Mouse (Mus musculus) ovary, postnatal 36 days (tissue): ENCODE data around the gene Rora.

Source experiments
- DNase-seq: peaks from one replicate; pipeline ENCODE4 v3.0.0; 2022; ENCODE audit warnings: low spot score, mixed read lengths

Rora gene

DNA sequence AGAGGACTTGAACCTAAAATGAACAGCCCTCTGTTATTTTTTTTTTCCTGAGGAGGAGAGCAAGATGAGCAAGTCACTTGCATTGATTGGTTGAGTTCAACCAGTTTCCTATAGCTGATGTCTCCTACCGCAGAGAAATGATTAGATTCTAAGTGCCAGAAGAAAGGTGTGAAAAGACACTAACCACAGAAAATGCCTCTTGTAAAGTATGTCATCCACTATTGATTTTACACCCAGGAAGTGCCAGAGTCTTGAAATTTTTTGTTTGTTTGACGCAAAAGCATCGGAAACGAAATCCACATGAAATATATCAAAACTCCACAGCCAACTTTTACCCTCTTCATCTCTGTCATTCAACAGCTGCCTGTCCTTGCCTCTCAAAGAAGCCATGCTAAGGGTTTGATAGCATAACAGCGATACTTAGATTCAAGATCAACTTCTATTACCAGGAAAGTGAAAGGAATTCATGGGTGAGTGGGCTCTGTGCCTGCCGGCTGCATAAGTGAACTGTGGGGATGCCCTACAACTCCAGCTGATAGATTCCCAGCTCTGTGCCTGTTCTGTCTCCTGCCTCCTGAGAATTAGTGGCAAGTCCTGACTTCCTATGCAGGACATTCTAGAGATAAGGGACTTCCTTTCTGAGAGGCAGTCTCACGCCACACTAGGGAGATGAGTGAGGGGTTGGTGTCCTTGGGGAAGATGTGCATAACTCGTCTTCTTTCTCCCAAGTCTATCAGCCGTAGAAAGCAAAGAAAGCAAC is 661.0 kb downstream of the Rora start:
- DNase-seq, result no peak

- DNase-seq, result no peak
Observed at GRCm38 (mm10) chr9:69317527-69318115, 664.0 kb downstream of the Rora start.

DNA sequence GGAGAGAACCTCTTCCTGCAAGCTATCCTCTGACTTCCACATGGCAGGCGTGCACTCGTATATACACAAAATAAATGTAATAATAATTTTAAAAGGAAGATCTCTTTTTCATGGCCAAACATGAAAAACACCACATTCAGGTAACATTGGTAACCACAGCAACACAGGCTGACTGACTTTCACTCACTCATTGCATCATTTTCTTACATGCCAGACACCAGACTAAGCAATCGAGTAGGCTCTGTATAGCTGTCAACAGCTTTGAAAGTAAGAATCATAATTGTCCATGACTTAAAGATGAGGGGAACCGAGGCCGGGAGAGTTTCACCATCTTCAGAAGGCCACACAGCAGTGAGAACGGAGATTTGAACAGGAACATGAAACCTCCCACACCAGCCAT is 665.8 kb downstream of the Rora start:
- DNase-seq, result no peak

DNA sequence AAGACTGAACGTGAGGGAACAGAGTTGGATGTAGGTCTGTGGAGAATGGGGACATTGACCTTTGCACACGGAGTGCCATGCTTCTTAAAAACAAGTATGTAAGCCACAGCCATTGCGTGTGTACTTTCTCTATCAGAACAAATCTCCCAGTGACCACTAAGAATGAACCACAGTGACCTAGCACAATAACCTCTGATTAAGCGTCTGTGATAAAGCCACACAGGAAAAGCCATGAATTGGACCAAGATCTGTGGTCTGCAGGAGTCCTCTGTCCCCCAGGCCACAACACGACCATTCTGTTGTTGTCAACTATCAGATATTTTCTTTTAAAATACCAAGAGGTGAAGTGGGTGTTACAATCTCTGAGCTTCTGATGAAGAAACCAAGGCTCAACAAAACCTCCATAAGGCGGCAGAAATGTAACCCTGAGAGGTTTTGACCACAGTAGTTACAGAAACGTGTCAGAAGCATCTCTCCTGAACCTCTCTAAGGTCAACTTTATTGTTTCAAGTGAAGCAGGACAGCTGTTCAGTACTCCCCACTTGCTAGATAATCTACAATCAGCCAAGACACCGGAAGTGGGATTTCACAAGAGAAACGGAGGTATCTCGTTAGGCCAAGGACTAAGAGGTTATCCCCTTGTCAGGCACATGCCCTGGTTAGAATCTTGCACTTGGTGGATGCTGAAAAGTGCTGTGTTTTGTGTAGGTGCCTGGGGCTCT is 666.5 kb downstream of the Rora start:
- DNase-seq, result no peak

DNA sequence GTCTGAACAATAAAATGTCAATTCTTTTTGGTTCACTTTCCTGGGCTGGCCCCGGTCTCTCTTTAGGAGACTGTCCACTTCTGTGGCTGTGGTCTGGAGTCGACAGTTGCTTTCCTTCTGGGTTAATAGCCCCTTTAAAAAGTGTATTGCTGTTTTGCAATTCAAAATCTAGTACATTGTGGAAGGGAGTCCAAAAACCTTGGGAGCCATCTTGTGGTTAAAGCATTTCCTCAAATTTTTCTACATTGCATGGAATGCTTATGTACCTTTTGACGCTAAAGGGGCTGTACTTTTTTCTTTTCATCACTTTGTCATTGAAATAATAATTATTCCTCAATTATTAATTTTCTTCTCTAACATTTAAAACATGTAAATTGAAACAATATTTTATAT is 667.0 kb downstream of the Rora start:
- DNase-seq, result no peak

- DNase-seq, result no peak
Observed at GRCm38 (mm10) chr9:69321956-69322355, 668.4 kb downstream of the Rora start.

DNA sequence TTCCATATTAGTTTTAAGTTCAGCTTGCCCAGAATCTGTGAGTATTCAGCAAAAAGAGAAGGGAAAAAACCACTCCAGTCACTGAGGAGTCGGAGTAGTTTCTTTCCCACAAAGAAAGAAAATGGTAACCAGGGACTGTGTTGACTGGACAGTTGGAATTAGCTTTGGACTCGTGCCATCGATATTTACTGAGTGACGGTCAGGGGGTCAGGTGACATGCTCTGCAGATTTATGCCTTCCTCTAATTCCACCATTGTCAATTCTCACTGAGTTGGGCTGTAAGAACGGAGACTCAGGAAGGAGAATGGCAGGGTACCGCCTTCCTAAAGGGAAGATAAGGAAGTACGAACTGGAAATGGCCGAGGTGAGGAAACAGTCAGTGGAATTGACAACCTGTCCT is 670.2 kb downstream of the Rora start:
- DNase-seq, result no peak

DNA sequence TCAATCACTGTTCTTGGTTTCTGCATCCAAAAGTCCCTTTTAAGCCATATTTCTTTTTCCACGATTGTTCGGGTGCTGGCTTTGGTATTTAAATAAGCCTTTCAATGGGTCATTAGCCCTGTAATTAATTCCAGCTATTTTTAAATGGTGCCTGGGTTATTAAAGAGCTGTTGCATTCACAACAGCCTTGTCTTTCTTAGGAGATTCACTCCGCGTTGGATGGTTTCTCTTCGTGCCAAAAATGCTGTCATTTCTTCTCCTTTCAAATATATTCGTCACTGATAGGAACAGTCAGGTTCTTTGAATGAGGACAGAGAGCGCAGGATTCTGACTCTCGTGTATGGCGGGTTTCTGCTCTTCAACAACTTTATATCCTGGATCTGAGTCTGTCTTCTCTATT is 673.5 kb downstream of the Rora start:
- no peak for DNase-seq

GRCm38 (mm10) chr9:69327591-69327990 is 674.0 kb downstream of the Rora start:
- no peak for DNase-seq

- no peak for DNase-seq
Observed at GRCm38 (mm10) chr9:69331790-69332189, 678.2 kb downstream of the Rora start.

DNA sequence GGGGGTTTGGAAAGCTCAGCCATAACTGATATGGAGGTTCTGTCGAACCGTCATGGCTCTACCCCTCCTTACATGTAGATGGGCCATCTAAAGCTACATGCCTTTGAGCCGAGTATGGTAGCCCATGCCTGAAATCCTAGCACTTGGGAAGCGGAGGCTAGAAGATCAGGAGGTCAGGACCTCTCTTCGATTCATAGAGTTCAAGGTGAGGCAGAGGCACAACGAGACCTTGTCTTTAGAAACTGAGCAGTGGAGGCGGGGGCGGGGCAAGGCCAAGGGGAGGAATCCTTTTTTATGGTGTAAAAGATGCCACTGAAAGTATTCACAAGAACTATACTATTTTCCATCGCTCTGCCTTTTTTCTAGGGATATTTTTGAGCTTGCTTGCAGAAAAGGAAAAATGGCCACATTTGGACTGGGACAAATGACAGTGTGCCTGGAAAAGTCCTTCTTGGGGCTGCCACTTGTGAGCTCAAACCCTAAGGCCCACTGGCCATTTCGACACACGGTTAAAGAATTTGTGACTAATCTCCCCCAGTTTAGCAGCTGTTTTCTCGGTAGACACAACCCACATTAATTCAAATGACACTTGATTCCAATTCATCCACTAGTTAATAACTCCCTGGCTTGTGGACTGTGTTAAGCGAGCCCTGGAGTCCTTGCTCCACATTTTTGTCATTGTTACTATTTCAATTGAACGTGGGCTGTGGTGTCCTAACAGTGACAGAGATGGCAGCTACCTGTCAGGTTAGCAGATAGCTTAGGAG is 679.4 kb downstream of the Rora start:
- no peak for DNase-seq

DNA sequence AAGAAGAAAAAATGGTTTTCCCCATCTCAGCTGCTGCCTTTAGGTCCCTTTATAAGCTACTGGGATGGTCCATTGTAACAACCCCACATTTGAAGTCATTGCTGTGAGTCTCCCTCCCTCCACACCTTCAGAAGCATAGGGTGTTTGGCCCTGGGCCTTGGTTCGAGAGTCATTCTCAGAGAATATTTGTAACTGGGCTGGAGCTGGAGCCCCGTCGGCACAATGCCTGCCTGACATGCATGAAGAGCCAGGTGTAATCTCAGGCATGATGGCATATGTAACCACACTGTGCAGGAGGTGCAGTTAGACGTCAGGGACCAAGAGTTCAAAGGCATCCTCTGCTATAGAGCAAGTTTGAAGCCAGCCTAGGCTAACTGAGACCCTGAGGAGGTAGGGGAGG is 680.1 kb downstream of the Rora start:
- DNase-seq, result no peak

- no peak for DNase-seq
Observed at GRCm38 (mm10) chr9:69334106-69334505, 680.5 kb downstream of the Rora start.

DNA sequence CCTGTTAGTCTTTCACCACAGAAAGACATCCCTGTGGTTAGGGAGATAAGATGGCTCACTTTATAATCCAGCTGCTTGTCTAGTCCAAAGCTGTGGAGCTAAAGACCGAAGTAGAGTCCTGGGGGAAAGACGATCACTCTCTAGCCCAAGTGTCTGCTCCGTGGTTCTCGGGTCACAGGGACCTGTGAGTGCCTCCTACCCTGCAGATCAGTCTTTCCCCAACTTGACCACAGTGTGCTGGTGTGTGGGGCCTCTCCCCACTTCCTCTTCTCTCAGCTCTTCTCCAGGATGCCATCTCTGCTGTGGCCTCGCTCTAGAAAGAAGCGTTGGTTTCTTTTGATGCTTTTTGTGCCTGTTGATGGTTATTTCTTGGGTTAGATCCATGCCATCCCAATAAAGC is 682.5 kb downstream of the Rora start:
- DNase-seq, result no peak

GRCm38 (mm10) chr9:69339199-69339598 is 685.6 kb downstream of the Rora start:
- no peak for DNase-seq

DNA sequence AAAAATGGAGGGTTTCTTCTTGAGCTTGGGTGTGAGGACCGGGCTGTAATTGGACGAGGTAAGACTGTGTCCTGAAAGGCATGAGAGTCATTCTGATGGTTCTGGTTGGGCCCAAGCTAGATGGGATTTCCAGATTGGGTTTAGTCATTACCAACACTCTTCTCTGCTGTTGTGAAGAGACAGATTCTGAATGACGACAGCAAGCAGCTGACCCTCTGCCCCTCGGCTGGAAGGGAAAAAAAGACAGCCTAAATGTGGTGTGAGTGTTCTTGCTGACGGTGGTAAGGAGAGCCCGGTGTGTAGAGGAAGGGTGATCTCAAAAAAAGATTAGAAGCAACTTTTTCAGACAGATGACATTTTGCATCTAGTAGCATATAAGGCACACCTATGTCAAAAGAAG is 686.2 kb downstream of the Rora start:
- DNase-seq, result no peak

DNA sequence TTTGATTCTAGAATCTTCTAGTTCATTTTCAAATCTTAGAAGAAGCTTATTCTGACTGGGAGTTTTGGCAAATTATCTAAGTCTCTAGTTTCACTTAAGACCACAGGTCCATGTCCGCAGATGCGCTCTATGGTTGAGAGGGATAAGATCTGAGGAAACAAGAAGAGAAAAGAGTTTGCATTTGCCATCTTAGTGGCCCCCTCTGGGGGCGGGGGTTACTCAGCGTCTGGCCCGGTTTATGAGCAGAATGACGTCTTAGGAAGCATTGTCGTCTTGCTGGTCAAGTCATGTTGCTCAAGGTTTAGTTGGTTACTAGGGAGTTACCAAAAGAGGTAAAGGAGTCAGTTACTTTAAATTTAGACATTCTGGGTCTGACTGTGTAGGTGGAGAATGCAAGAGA is 686.8 kb downstream of the Rora start:
- DNase-seq, result no peak

DNA sequence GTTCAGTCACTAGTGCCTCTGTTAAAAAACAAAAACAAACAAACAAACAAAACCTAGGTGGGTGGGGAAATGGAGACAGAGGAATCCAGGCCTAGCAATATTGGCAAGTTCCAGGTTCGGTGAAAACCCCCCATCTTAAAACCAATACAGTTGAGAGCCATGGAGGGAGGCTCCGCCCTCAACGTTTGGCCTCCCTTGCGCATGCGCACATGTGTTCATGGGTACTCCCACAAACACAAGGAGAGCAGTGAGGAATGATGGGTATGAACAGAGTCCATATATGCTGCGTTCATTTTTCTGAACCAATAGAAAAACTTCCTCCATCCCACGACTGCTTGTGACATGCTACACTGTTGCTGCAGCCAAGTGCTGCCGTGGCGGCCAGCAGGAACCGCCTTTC is 690.3 kb downstream of the Rora start:
- no peak for DNase-seq

GRCm38 (mm10) chr9:69345550-69345949 is 692.0 kb downstream of the Rora start:
- DNase-seq, result no peak

DNA sequence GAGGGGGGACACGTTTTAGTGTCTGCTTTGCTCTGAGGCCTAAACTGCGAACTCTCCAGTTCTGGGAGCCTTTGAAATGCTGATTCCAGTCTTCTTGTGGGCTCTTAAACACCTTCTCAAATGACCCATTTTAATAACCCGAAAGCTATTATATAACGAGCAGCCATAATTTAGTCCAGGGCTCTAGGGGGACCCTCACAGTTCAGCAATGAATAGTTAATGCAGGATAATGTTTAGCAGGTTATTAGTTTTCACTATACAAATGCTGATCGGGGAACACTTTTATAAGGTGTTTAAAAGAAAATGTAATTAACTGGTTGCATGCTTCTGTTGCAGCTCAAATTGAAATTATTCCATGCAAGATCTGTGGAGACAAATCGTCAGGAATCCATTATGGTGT is 694.2 kb downstream of the Rora start:
- DNase-seq, result no peak

DNA sequence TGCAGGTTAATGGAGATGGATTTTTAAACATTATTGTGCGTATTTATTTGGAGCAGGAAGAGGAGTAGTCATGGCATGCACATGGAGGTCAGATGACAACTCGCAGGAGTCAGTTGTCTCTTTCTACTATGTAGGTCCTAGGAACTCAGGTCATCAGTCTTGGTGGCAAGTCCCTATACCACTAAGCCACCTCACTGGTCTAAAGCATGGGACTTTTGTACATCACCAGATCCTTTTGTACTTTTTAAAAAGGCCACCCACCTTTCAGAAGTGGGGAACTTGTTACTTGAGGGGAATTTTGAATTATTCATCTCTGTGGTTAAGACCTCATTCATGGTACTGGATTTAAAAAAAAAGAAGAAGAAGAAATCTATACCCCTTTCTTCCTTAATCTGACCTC is 696.0 kb downstream of the Rora start:
- DNase-seq, result no peak

DNA sequence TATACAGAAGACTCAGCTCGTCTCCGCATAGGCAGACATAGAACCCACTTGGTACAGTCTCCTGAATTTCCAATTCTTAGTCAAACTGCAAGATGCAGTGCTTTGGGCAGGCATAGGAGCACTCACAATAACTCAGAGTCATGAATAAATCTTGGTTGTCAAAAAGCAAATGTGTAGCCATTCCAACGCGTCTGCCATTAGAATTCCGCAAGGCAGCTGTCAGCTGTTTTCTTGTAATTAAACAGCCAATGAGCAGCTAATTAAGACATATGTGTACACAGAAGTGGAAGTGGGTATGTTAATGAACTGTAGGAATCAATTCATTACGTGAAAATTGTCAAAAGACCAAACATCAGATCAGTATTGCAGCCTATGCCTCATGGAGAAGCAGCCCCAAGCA is 700.6 kb downstream of the Rora start:
- DNase-seq, result no peak

DNA sequence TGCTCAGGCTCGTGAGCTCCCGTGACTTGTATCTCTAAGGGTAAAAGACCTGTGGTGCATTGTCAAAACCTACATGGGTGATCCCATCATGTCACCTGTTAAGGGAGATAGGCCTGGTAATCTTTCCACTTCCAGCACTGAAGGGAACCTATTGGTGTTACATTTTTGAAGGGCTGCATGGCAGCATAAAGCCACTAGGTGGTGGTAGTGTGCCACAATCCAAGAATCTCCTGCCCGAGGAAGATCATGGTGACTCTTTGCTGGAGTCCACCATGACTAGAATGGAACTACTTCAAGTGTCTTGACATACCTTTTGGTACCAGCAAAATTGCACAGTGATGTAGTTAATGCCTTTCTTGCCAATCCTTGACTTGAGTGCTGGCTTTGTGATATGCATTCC is 704.2 kb downstream of the Rora start:
- DNase-seq, result peak; percentile 40
